Mouse (Mus musculus) B cell, adult 2 months (primary cell): ENCODE measurements around the gene Odf3l2.

ENCODE experiments used
- DNase-seq, 2 experiments: peaks; one replicate each; pipeline ENCODE4 v3.0.0; 2022

Odf3l2 gene

DNA sequence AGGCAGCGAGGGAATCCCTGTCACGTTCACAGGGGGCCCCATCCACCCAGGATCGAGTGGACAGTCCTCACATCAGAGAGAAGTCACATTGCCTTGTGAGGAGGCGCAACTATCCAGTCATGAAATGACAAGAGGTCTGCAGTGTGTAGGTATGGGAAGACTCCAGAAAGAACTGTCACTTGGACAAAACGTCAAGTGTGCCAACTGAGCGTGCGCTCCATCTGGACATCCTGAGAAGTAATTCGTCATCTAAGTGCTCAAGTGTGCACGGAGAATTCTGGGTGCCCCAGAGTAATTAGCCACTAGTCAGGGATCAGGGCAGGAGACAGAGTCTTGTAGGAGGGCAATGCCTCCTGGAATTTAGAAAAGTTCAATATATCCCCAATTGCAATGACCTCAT lies 20.1 kb downstream of the Odf3l2 start:
- DNase-seq, result no peak

DNA sequence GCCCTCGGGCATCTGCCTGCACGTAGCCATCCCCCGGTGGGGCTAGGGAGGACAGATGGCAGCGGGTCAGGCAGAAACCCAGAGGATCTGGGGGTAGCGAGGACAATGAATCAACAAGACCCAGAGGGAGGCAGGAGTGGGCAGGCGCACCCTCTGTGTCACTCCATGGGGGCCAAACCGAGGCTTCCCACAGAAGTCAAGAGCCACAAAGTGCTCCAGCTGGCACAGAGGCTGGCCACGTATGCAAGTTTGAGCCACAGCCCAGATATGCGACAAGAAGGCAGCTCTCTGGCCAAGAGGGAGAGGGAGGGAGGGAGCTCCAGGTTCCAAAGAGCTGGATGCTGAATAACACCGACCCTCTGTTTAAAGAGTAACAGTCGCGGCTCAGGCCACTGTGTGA lies 21.6 kb downstream of the Odf3l2 start:
- DNase-seq, result no peak

DNA sequence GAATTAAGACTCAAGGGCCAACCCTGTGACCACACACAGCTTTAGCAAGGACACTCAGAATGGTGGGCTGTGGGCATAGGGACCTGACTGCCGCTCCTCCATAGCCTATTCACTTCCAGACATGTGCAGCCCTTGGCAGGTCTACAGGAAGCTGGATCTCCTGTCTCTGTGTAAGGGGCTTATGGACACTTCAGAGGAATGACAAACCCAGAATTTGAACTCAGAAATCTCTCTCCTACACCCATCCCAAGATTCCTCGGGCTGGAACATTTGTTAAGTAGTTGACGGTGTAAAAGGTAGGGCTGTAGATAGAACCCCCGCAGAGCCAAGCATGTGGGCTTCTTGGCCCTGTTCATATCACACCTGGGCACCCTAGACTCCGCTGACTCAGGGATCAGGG lies 29.2 kb downstream of the Odf3l2 start:
- DNase-seq, result no peak

DNA sequence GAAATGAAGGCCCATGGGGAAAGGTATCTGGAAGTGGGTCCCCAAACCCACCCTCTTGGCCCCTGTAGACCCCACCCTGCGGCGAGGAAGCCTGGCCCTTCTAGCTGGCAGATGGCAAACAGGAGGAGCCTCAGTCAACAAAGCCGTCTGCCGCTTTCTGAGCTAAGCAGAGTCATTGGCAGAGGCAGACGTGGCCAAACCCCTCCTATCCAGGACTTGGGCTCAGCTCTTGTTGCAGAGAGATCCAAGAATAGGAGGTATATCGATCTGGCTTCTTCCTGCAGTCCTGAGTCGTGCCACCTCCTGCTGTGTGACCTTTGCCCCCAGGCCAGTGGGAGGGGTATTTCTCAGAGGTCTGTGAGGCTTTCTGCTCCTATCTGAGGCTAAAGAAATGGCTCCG lies 29.7 kb downstream of the Odf3l2 start:
- no peak for DNase-seq

DNA sequence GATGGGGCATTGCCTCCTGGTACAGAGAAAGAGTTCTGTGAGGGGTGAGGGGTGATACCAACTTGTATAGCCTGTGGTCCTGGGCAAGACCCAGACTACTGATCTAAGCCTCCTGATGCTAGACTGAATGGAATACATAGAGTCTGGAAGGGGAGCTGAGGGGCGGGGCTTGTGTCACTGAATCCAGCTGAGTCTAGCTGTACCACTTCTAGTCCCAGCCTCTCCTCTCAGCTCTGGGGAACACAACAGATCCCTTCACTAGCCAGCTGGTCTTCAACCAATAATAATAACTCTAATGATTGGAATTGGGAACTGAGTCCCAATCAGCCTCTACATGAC lies 31.3 kb downstream of the Odf3l2 start:
- no peak for DNase-seq

DNA sequence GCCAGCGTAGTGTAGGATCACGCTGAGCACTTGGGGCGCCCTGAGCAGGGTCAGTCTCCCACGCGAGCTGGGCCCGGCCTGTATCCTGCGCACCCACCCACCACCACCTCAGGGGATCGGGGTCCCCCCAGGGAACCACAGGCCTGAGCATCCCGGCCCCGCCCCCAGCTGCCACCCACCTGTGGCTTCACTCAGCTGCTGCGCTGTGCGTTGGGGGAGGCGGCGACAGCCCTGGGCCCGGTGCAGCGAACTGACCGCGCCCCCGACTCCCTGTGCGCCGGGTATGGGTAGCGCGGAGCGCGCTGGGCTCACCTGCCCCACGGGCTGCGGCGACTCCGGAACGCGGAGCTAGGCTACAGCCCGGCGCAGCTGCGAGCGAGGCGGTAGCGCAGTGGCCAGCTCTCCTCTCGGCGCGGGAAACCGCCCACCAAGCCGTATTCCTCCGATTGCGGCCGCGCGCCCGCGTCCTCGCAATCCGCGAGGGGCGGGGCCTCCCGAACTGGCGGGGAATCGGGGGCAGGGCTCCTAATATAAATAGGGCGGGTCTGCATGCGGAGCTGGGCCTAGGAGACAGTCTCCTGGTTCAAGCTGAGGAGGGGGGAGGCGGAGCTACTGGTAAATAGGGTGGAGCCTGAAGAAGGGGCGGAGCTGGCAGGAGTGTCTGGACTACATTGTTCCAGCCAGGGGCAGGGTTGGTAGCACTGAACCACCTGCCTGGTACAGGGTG lies 31.8 kb downstream of the Odf3l2 start, which contains the start of gene C2cd4c:
TSS of gene C2cd4c (minus strand) at position 448 of the 727 bp plus-strand sequence.
- DNase-seq, result peak; percentile 54 to 55

DNA sequence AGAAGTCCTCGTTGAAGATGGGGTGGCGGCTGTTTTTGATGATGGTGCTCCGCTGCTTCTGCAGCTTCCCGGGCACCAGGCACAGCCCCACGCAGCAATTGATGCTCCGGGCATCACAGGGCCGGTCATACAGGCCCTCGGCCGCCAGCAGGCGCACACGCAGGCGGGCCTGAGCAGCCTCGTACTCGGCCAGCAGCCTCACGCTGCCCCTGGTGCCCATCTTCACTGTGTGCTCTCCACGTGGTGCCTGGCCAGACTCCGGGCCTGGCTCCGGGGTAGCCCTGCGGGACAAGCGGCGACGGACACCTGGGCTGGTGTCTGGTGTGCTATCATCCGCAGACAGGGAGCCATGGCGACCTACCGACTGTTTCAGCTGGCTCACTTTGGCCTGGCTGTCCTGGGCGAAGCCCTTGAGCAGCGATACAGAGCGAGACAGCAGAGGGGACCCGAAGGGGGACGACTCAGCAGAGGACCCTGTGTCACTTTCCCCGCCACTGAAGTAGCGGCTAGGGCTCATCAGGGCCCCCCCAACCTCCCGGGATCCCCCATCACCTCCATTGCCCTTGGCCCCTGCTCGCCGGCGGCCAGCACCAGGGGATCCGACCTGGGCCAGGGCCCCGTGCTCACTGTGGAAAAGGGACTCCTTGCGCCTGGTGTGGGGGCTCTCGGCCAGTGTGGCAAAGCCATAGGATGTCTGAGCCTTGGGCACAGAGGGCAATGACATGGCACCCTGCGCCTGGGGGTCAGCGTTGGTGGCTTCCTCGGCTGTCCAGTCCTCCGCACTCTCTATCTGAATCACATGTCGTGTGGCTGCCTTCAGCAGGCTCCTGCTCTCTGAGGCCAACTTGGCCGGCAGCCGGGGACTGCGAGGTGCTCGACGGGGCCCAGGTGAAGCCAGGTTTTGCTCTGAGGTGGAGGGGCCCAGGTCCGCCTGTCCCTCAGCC lies 33.1 kb downstream of the Odf3l2 start:
- peak in 1 of 2 experiments; percentile 1 for DNase-seq

DNA sequence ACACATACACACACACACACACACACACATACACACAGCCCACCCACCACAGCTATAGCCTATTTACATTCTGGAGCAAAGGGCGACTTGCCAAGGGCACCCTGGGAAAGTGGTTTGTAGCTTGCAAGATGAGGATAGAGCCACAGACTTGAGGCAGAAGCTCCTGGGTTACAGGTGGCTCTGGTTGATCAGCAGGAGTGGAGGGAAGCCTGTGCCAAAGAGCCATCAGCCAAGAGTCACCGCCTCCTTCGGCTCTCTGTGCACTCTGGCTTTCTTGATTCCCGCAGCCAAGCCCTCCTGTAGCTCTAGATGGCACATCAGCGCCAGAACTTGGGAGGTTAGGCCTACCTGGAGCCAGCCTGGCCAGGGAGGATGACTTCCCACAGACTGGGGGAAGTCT lies 34.2 kb downstream of the Odf3l2 start:
- no peak for DNase-seq

DNA sequence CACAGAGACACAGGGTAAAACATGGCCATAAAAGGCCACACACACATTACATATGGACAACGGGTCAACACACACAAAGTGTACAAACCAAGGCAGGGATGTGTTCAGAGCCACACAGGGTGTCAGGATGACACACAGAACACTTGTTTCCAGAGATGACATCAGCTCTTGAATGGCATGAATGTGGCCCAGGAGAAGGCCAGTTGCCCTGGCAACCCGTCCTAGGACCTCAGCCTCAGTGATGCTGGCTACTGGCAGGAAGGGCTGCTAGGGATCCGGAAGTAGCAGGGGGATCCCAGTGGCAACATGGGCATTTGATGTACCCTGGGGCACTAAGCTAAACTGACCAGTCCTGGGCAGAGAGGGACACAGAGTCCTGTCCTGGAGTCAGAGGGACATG lies 36.3 kb downstream of the Odf3l2 start:
- no peak for DNase-seq

DNA sequence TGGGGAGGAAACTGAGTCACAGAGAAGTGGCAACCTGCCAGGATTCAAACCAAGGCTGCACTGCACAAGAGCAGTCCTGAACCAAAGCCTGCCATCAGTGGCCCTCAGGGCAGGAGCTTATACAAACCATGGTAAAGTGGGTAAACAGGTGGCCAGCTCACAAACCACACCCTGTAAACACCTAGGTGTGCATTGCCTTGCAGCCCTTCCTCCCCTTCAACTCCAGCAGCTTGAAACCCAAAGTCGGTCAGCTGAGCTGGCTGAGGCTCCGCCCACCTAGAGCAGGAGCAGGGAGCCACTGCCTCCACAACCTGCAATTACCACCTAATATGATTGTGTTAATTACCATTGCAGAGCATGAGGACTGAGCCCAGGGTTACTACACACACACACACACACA lies 37.6 kb downstream of the Odf3l2 start:
- no peak for DNase-seq

DNA sequence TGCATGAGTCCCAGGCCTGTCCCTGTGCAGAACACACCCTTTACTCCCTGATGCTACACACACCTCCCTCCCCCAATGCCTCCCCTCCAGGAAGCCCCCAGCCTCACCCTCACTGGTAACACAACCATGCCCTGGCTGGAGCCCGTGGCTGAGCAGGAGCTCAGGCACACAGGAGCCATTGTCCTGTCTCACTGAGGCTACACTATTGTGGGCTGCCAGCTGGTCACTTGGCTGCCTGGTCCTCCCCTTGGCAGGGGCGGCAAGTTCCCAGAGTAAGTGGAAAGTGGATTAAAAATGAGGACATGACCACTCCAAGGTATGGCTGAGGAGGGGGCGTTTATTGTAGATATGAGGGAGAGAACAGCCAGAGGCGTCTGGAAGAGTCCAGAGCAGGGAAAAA lies 39.0 kb downstream of the Odf3l2 start:
- DNase-seq, result no peak

DNA sequence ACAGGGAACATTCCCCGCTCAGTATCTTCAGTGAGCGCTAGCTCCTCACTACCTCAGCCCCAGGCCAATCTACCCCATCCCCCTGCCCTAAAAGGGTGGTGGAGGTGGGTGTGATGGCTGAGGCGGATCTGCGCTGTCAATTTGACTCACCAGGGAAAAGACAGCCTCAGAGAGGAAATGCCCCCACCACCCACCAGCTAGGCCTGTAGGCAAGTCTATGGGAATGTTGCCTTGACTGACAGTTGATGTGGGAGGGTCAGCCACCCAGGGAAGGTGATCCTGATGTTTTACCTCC lies 47.7 kb downstream of the Odf3l2 start:
- DNase-seq, result no peak

DNA sequence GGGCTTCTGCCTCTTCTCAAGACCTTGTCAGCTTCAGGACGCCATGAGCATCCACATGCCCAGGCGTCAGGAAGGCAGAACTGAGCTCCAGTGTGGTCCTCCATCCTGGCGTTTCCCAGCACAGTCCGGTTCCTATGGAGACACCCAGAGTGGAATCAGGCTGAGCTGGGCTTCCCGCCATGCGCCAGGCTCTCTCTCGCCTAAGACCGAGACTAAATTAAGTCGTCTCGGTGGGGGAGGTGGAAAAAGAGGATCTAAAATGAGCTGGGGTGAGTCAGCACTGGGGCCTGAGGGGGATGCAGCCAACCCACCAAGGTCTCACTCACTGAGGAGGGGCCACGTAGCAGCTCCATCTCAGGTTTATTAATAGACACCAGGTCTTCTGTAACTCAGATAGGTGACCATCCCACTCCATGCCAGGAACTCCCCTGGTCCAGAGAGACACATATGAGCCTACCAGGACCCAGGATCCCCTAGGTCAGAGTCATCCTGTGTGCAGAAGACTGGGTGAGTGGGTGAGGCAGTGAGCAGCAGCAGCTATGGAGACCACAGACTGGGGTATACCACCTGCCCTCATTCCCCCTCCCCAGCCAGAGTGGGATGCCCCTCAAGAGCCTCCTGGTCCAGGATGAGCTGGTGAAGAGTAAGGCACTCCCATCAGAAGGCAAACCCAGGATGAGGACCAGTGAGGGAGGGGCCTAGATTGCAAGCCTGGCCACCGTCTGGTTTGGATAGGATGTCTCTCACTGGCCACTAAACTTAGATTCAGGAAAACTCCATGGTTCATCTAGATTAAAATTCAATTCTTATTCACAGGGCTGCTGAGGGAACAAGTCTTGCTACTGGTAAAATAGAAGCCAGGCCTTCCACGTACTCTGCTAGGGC lies 48.2 kb downstream of the Odf3l2 start:
- DNase-seq, result no peak

DNA sequence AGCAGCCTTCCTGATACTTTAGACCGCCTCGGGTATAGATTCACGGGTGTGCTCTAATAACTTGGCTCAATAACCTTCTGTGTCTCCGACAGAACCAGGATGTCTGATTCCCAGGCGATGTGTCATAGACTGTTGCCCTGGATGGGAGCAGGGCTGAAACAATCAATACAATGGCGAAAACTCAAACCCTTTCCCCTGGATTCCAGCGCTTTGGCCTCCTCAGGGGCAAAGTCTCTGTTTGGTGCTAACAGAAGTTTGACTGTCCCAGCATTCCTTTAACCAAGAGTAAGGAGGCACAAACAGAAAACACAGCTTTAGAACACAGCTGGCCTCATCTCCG lies 50.0 kb downstream of the Odf3l2 start:
- DNase-seq, result no peak

DNA sequence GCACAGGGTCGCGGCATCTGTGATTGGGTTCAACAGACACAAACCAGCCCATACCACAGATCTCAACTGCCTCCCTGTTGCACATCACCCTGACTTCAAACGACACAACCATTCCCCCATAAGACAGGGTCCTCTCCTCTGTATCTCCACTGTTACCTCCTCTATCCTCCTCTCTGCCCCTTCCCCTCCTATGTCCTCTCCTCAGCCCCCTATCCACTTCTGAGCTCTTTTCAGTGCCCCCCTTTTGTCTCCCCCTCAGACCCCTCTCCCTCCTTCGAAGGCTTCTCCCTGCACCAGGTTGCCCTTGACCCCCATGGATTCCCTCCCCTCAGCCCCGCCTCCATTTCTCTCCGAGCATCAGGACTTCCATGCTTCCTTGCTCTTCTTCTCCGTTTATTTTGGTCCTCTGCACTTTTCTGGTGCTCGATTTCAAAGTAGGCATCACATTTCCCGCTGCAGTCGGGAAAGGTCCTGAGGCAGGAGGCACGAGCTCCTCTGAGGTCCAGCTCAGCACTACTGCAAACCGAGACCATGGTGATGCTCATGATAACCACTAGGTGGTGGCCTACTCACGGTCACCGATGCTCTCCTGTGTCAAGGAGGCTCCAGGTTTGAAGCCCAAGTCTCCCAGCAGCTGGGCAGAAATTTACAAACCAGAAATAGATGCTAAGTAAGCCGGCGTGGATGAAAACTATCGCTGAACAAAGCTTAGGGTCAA lies 50.5 kb downstream of the Odf3l2 start:
- DNase-seq, result peak; percentile 52 to 53

DNA sequence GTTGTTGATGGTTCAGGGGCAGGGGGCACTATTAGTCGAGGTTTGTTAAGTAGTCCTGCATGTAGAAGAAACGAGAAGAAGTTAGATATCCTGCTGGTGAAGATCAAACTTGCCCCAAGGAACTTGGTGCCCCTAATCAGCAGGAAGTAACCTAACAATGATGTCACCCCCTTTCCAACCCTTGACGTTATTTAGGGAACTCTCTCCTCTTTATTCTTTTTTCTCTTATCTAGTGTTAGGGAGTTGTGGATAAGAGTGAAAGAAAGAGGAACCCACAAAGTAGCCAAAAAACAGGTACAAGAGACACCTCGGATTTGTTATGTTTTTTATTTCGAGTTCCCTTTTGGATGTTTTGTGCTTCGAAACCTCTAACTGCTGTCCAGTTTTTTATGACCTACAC lies 51.4 kb downstream of the Odf3l2 start:
- DNase-seq, result no peak

DNA sequence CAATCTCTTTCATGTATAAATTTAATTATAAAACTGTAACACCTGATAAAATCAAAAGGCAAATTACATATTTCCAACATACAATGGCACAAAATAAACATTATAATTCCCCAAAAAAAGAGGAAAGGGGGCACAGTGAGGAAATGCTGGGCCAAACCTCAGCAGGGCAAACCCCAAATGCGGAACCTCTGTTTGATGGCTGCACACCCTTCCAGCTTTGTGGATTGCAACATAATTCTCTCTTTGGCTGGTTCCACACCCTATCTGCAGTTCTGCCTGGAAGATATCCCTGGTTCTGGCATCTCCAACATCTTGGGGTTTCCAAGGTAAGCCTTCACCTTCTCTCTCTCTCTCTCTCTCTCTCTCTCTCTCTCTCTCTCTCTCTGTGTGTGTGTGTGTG lies 54.8 kb downstream of the Odf3l2 start:
- DNase-seq, result no peak
